Mouse (Mus musculus) neural tube, embryonic 11.5 days (tissue): ENCODE measurements at regions not wholly inside any gene's neighbourhood (a gene's known extent, or its start where the extent isn't known, plus 50 kb on each side); places are given as distances from the start of the nearest gene placed in this dataset.
A peak's percentile ranks its signal among the peaks of the same experiment; 100 is the strongest.
"Not testable (repeated sequence)": the region's sequence is repeated elsewhere in the genome, so short reads cannot be mapped to it uniquely, and the experiment has no call there.

Source experiments
- ATAC-seq: fragments of 200-750 bp; cut with Nextera tagmentation; 2 replicates; pipeline ENCODE4 v1.8.0; 2017; ENCODE audit warnings: moderate number of reproducible peaks, mild to moderate bottlenecking, moderate TSS enrichment, moderate library complexity; ENCODE audit not compliant: insufficient read depth, low FRiP score, low TSS enrichment
- DNase-seq: peaks from one replicate; pipeline ENCODE4 v3.0.0-alpha.2; 2015; ENCODE audit warnings: low spot score
- H3K27ac ChIP-seq: fragments of 300-500 bp; sonication (generic); 2 replicates; pipeline ENCODE4 v1.5.1; 2014; ENCODE audit warnings: low read depth, mild to moderate bottlenecking, low read length
- H3K27me3 ChIP-seq: fragments of 300-500 bp; sonication (generic); 2 replicates; pipeline ENCODE4 v1.6.1; 2014; ENCODE audit warnings: mild to moderate bottlenecking, low read length, mixed read lengths; ENCODE audit not compliant: control insufficient read depth, insufficient read depth
- H3K36me3 ChIP-seq: fragments of 300-500 bp; sonication (generic); 2 replicates; pipeline ENCODE4 v1.6.1; 2014; ENCODE audit warnings: mild to moderate bottlenecking, low read length, moderate library complexity, mixed read lengths; ENCODE audit not compliant: control insufficient read depth, insufficient read depth
- H3K4me1 ChIP-seq: fragments of 300-500 bp; sonication (generic); 2 replicates; pipeline ENCODE4 v1.6.1; 2014; ENCODE audit warnings: low read length, mixed read lengths; ENCODE audit not compliant: control insufficient read depth, insufficient read depth
- H3K4me2 ChIP-seq: fragments of 300-500 bp; sonication (generic); 2 replicates; pipeline ENCODE4 v1.6.1; 2014; ENCODE audit warnings: low read depth, mild to moderate bottlenecking, moderate library complexity
- H3K4me3 ChIP-seq: fragments of 300-500 bp; sonication (generic); 2 replicates; pipeline ENCODE4 v1.5.1; 2014; ENCODE audit warnings: low read depth, low read length
- H3K9ac ChIP-seq: fragments of 300-500 bp; sonication (generic); 2 replicates; pipeline ENCODE4 v1.6.1; 2014; ENCODE audit warnings: mild to moderate bottlenecking, low read length
- H3K9me3 ChIP-seq: fragments of 300-500 bp; sonication (generic); 2 replicates; pipeline ENCODE4 v1.6.1; 2016; ENCODE audit warnings: low read length; ENCODE audit not compliant: control insufficient read depth
- WGBS: fragments of 180-500 bp; shearing (Covaris S2); extraction: QIAGEN DNeasy Blood & Tissue Kit; methylation state at CpG from one replicate; pipeline ENCODE4 v1.1.7; 2014; 5-methylcytosine and 5-hydroxymethylcytosine counted together

DNA sequence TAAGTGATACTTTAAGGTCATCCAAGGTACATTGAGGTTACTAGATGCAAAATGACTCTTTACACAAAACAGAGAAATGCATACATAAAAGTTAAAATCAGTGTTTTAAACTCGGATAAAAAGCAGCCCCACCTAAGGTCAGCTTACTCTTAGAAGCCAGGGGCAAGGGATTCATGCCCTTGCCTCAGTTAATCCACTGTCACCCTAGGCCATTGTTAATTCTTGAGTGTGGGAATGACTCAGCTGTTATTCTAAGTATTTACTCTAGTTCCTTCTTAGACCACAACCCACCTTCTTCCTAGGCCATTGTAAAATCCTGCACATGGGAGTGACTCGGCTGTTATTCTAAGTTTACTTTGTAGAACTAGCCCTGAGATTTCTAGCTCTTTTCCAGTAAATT, 64.1 kb upstream of the Ces1h start:
- H3K36me3 ChIP-seq, H3K9ac ChIP-seq, DNase-seq, ATAC-seq, H3K4me2 ChIP-seq, H3K4me1 ChIP-seq, H3K27me3 ChIP-seq, H3K27ac ChIP-seq, H3K9me3 ChIP-seq, H3K4me3 ChIP-seq: not testable (repeated sequence)
- WGBS, result 76% methylated on average over 2 of the region's 2 CpGs

DNA sequence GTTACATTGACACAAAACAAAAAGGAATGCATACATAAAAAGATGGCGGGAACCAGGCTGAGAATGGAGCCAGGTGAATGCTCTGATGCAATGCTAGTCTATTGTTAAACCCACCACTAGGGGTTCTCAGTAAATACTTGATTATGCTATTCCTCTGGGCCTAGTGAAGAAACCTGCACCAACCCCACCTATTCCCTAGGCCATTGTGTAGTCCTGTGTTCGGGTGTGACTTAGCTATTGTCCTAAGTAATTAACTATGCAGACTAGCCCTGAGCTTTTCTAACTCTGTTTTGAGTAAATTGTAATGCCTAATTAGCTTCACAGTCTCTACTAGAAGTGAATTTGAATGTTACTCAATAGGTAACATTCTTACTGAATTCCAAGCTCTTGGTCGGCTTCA, 62.4 kb upstream of the Ces1h start:
- Histone ChIP-seq H3K4me3 (no peak overlapping the region), H3K27ac (no peak overlapping the region), H3K4me2 (no peak overlapping the region), H3K27me3 (no peaks in the 10 kb centered on the region), H3K9me3 (no peaks in the 10 kb centered on the region), H3K4me1 (no peaks in the 10 kb centered on the region), H3K9ac (no peak overlapping the region), H3K36me3 (no peaks in the 10 kb centered on the region)
- DNase-seq, result no peak
- ATAC-seq, result no peak
- 92% methylated on average over 3 of the region's 3 CpGs for WGBS

DNA sequence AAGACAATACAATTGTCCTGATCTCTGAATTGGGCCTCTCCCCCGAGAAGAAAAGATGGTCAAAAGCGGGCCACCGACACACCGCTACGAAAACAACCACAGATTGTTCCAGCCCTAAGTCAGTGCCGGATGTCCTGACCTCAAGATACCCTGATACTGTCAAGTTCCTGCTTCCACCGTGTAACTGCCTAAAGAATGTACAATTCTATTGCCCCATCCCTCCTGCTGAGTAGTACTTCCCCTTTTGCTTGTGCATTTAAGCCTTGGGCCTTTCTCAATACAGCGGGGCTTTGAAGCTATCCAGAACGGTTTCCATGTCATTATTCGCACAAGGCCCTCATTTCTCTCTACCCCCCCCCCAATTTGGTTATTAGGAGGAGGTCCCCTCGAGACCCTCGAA, 57.1 kb upstream of the Ces1h start:
- H3K9ac ChIP-seq, H3K36me3 ChIP-seq, H3K4me3 ChIP-seq, H3K27ac ChIP-seq, H3K4me1 ChIP-seq, DNase-seq, H3K27me3 ChIP-seq, H3K9me3 ChIP-seq, ATAC-seq, H3K4me2 ChIP-seq: not testable (repeated sequence)
- 72% methylated on average over 12 of the region's 12 CpGs for WGBS

DNA sequence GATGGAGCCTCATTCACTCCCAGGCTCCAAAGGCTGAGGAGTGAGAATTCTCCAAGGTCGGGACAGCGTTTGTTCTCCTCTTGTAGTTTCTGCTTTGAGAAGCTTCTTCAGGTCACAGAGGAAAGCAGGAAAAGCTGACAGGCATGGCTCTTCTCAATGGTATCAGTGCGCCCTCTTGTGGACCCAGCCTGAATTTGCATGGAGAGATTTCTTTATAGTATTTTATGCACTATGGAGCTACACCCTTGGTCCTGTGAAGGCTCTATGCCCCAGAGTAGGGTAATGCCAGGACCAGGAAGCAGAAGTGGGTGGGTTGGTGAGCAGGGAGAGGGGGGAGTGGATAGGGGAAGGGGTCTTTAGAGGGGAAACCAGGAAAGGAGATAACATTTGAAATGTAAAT, 51.1 kb upstream of the Ces1h start:
- DNase-seq (peak; percentile 81), ATAC-seq (peak; percentile 80)
- H3K27me3 ChIP-seq, result no peaks in the 10 kb centered on the region
- H3K27ac ChIP-seq, result no peak overlapping the region
- H3K9ac ChIP-seq, result no peak overlapping the region
- H3K9me3 ChIP-seq, result no peaks in the 10 kb centered on the region
- no peak overlapping the region for H3K4me2 ChIP-seq
- H3K4me3 ChIP-seq, result no peak overlapping the region
- 8% methylated on average over 3 of the region's 3 CpGs for WGBS
- H3K36me3 ChIP-seq, result no peaks in the 10 kb centered on the region
- no peaks in the 10 kb centered on the region for H3K4me1 ChIP-seq
